9 mouse cellular contexts compared by ENCODE assay signal in the genomic region with DNA sequence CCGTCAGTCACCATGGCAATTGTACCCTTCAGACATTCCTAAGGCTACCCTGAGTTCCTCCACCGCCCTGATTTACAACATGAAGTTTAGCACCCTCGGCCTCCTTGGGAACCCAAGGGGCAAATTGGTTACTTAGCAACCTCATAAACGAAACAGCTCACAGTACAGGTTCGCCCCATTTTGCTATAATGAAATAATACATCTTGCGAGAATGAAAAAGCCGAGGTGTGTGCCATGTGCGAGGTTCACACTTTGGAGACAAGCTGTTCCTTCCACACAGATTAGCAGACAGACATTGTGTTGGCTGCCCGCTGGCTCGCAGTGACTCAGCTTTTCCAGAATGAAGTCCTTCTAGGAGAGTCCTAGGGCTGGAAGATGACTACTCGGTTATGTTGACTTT.
DNase-seq lines count a peak whose midpoint lies in the region.
"Had no signal": no experiment of that assay in that cellular context is flagged by ENCODE, and none has a peak within 500 bp of the region (broad histone marks: within the 10 kb centered on the region; RNA-seq: fewer than 3 reads in every experiment).

No protein-coding gene starts in this region.

- DNase-seq in adrenal gland, adult (ENCODE audit: inconsistent age in 2 of 2, low spot score in 1 of 2), result peak; percentile 12 to 67
- no peak for DNase-seq in adrenal gland, postnatal 10 days
- peak; percentile 65 for DNase-seq in layer of hippocampus, adult 11-12 months (ENCODE audit: low spot score)
- no peak for DNase-seq in layer of hippocampus, adult 9-10 months (ENCODE audit: low spot score)
- peak; percentile 5 for DNase-seq in hindlimb bud, embryonic 11.5 days (ENCODE audit: extremely low spot score, low read depth, low spot score)
- peak; percentile 80 to 81 for DNase-seq in right cerebral cortex, adult 2 months (ENCODE audit: low spot score in 2 of 2)
- no peak for DNase-seq in spleen, adult 12 weeks (ENCODE audit: low spot score)
- no peak for DNase-seq in gastrocnemius, postnatal 4 days (ENCODE audit: low spot score in 2 of 2)
- DNase-seq: kidney, adult 11 months had no signal

Comparison
In these comparisons a context has a peak if more than half of its experiments do, and no peak if none do; other contexts are left out.
1. DNase-seq: peak in adrenal gland, adult (2 of 2), layer of hippocampus, adult 11-12 months (single experiment), hindlimb bud, embryonic 11.5 days (single experiment) and right cerebral cortex, adult 2 months (2 of 2); none in adrenal gland, postnatal 10 days (single experiment), layer of hippocampus, adult 9-10 months (single experiment), spleen, adult 12 weeks (single experiment) and gastrocnemius, postnatal 4 days (0 of 2).